Mouse (Mus musculus): ENCODE data around the gene Tgif2lx2.
"Not testable (repeated sequence)": the region's sequence is repeated elsewhere in the genome, so short reads cannot be mapped to it uniquely, and the experiment has no call there.

The Tgif2lx2 gene

GRCm38 (mm10) chrX:118426927-118427326 is at the start of gene Tgif2lx2:
TSS of gene Tgif2lx2 (plus strand) at chrX:118427227.
- DNase-seq (ENCODE audit: low read depth, low spot score): not testable (repeated sequence)
